Mouse (Mus musculus): Measurements from ENCODE around the gene Gm6169. TPM values are rescaled to one million over a fixed set of nuclear protein-coding genes. Genes with fewer than 3 reads are reported as not detected.

The Gm6169 gene
- polyA plus RNA-seq, 1 experiment from 2014 or later, result 4.4 TPM

Other genes starting within 250 kb of the Gm6169 start
- gene Gcnt4, start 174.5 kb downstream of the Gm6169 start, polyA plus RNA-seq (2015; fragmentation: Nextera tagmentation; extraction: Ambion mirVana), result 0.33 and 0.39 TPM in 2 replicates
- not detected in 2 replicates for gene 1700029F12Rik, start 64.9 kb downstream of the Gm6169 start, polyA plus RNA-seq (2015; fragmentation: Nextera tagmentation; extraction: Ambion mirVana)
- 0.78 and 1.2 TPM in 2 replicates for gene Fam169a, start 32.0 kb downstream of the Gm6169 start, polyA plus RNA-seq (2015; fragmentation: Nextera tagmentation; extraction: Ambion mirVana)
- gene Gfm2, start 38.7 kb upstream of the Gm6169 start, polyA plus RNA-seq (2015; fragmentation: Nextera tagmentation; extraction: Ambion mirVana), result 23.8 and 26.6 TPM in 2 replicates
- gene Nsa2, start 38.7 kb upstream of the Gm6169 start, polyA plus RNA-seq (2015; fragmentation: Nextera tagmentation; extraction: Ambion mirVana), result 51.5 and 53.8 TPM in 2 replicates
- 34.2 and 36.2 TPM in 2 replicates for gene Hexb, start 99.1 kb upstream of the Gm6169 start, polyA plus RNA-seq (2015; fragmentation: Nextera tagmentation; extraction: Ambion mirVana)
- gene Enc1, start 141.9 kb upstream of the Gm6169 start, polyA plus RNA-seq (2015; fragmentation: Nextera tagmentation; extraction: Ambion mirVana), result 10.3 and 11.1 TPM in 2 replicates